Mouse (Mus musculus): Measurements from ENCODE around the gene Snrk. TPM values are rescaled to one million over a fixed set of nuclear protein-coding genes. Genes with fewer than 3 reads are reported as not detected.

The Snrk gene
- total and polyA plus RNA-seq, 3 experiments = 9.1 to 446 (median 10.7) TPM

GRCm38 (mm10) chr9:122180105-122180504 is 63.0 kb downstream of the Snrk start:
- Histone ChIP-seq H3K4me3 (ENCODE audit: control insufficient read depth in 1 of 2, insufficient read depth in 1 of 2, low read depth in 2 of 2, low read length in 2 of 2) (no peak overlapping the region), H3K27me3 (ENCODE audit: control insufficient read depth in 1 of 2, insufficient read depth in 2 of 2, low read length in 2 of 2) (no peaks in the 10 kb centered on the region), H3K27ac (ENCODE audit: control insufficient read depth, low read depth, low read length) (no peak overlapping the region), H3K9ac (ENCODE audit: control insufficient read depth, low read depth, low read length, poor library complexity, severe bottlenecking) (no peak overlapping the region), H3K9me3 (replicated peaks; ENCODE audit: insufficient read depth, low read length) (no peaks in the 10 kb centered on the region), H3K4me1 (ENCODE audit: control insufficient read depth in 1 of 2, insufficient read depth in 2 of 2, low read length in 2 of 2) (no peaks in the 10 kb centered on the region), H3K36me3 (ENCODE audit: control insufficient read depth in 1 of 2, insufficient read depth in 2 of 2, low read length in 2 of 2) (no peaks in the 10 kb centered on the region), H3K79me2 (ENCODE audit: control insufficient read depth, insufficient read depth, low read length, poor library complexity) (no peaks in the 10 kb centered on the region)
- no peak for DNase-seq (ENCODE audit: low read depth, low spot score)
- TF ChIP-seq MXI1 (IDR thresholded peaks at IDR 0.05; ENCODE audit: low read depth, low read length) (no peak), E2F4 (IDR thresholded peaks at IDR 0.05; ENCODE audit: borderline replicate concordance, low read depth, low read length) (no peak), ZC3H11A (IDR thresholded peaks at IDR 0.05; ENCODE audit: low read depth, low read length) (no peak), POLR2AphosphoS2 (IDR thresholded peaks at IDR 0.05; ENCODE audit: low read length) (no peak), SIN3A (IDR thresholded peaks at IDR 0.05; ENCODE audit: low read length) (no peak), MYB (IDR thresholded peaks at IDR 0.05; ENCODE audit: low read depth, low read length) (no peak), USF2 (IDR thresholded peaks at IDR 0.05; ENCODE audit: borderline replicate concordance in 1 of 2, insufficient read depth in 1 of 2, low read depth in 1 of 2, low read length in 2 of 2) (no peak)

- H3K4me1 ChIP-seq (ENCODE audit: control insufficient read depth in 1 of 2, insufficient read depth in 2 of 2, low read length in 2 of 2) = no peaks in the 10 kb centered on the region
- no peak overlapping the region for H3K9ac ChIP-seq (ENCODE audit: control insufficient read depth, low read depth, low read length, poor library complexity, severe bottlenecking)
- H3K79me2 ChIP-seq (ENCODE audit: control insufficient read depth, insufficient read depth, low read length, poor library complexity) = no peaks in the 10 kb centered on the region
- no peak for DNase-seq (ENCODE audit: low read depth, low spot score)
- no peaks in the 10 kb centered on the region for H3K36me3 ChIP-seq (ENCODE audit: control insufficient read depth in 1 of 2, insufficient read depth in 2 of 2, low read length in 2 of 2)
- no peaks in the 10 kb centered on the region for H3K27me3 ChIP-seq (ENCODE audit: control insufficient read depth in 1 of 2, insufficient read depth in 2 of 2, low read length in 2 of 2)
- no peak overlapping the region for H3K27ac ChIP-seq (ENCODE audit: control insufficient read depth, low read depth, low read length)
- no peak for TF ChIP-seq POLR2AphosphoS2 (IDR thresholded peaks at IDR 0.05; ENCODE audit: low read length)
- TF ChIP-seq MYC (IDR thresholded peaks at IDR 0.05; ENCODE audit: low read depth, low read length) = no peak
- no peak for TF ChIP-seq BHLHE40 (IDR thresholded peaks at IDR 0.05; ENCODE audit: borderline replicate concordance, low read depth, low read length)
- no peak for TF ChIP-seq ZKSCAN1 (IDR thresholded peaks at IDR 0.05; ENCODE audit: low read depth, low read length)
- no peaks in the 10 kb centered on the region for H3K9me3 ChIP-seq (replicated peaks; ENCODE audit: insufficient read depth, low read length)
- H3K4me3 ChIP-seq (ENCODE audit: control insufficient read depth in 1 of 2, insufficient read depth in 1 of 2, low read depth in 2 of 2, low read length in 2 of 2) = no peak overlapping the region
Measured at GRCm38 (mm10) chr9:122183074-122183473, 66.0 kb downstream of the Snrk start.

- Histone ChIP-seq H3K4me3 (ENCODE audit: control insufficient read depth in 1 of 2, insufficient read depth in 1 of 2, low read depth in 2 of 2, low read length in 2 of 2) (no peak overlapping the region), H3K36me3 (ENCODE audit: control insufficient read depth in 1 of 2, insufficient read depth in 2 of 2, low read length in 2 of 2) (no peaks in the 10 kb centered on the region), H3K27me3 (ENCODE audit: control insufficient read depth in 1 of 2, insufficient read depth in 2 of 2, low read length in 2 of 2) (no peaks in the 10 kb centered on the region), H3K9me3 (replicated peaks; ENCODE audit: insufficient read depth, low read length) (no peaks in the 10 kb centered on the region), H3K4me1 (ENCODE audit: control insufficient read depth in 1 of 2, insufficient read depth in 2 of 2, low read length in 2 of 2) (no peaks in the 10 kb centered on the region), H3K27ac (ENCODE audit: control insufficient read depth, low read depth, low read length) (no peak overlapping the region), H3K9ac (ENCODE audit: control insufficient read depth, low read depth, low read length, poor library complexity, severe bottlenecking) (no peak overlapping the region), H3K79me2 (ENCODE audit: control insufficient read depth, insufficient read depth, low read length, poor library complexity) (no peaks in the 10 kb centered on the region)
- TF ChIP-seq HCFC1 (IDR thresholded peaks at IDR 0.05; ENCODE audit: low read depth, low read length) (no peak), EP300 (IDR thresholded peaks at IDR 0.05; ENCODE audit: low read depth in 1 of 2, low read length in 2 of 2) (no peak), MXI1 (IDR thresholded peaks at IDR 0.05; ENCODE audit: low read depth, low read length) (no peak), KAT2A (conservative IDR thresholded peaks at IDR 0.05; ENCODE audit: low read depth, low read length) (no peak), USF2 (IDR thresholded peaks at IDR 0.05; ENCODE audit: borderline replicate concordance in 1 of 2, insufficient read depth in 1 of 2, low read depth in 1 of 2, low read length in 2 of 2) (no peak), NRF1 (IDR thresholded peaks at IDR 0.05; ENCODE audit: insufficient read depth, low read depth, low read length, poor library complexity, severe bottlenecking) (no peak), MYB (IDR thresholded peaks at IDR 0.05; ENCODE audit: low read depth, low read length) (no peak), ZC3H11A (IDR thresholded peaks at IDR 0.05; ENCODE audit: low read depth, low read length) (no peak), ZNF384 (IDR thresholded peaks at IDR 0.05; ENCODE audit: low read depth, low read length) (no peak), SMC3 (IDR thresholded peaks at IDR 0.05; ENCODE audit: low read depth, low read length) (no peak), CTCF (IDR thresholded peaks at IDR 0.05 in 2 of 3, conservative IDR thresholded peaks at IDR 0.05 in 1 of 3; ENCODE audit: control insufficient read depth in 1 of 3, insufficient read depth in 1 of 3, low read depth in 2 of 3, low read length in 3 of 3, poor library complexity in 1 of 3, severe bottlenecking in 1 of 3) (no peak), RAD21 (IDR thresholded peaks at IDR 0.05; ENCODE audit: low read depth, low read length) (no peak), ZKSCAN1 (IDR thresholded peaks at IDR 0.05; ENCODE audit: low read depth, low read length) (no peak), CHD1 (IDR thresholded peaks at IDR 0.05; ENCODE audit: low read depth, low read length) (no peak), TBP (IDR thresholded peaks at IDR 0.05; ENCODE audit: low read depth, low read length) (no peak), MEF2A (IDR thresholded peaks at IDR 0.05; ENCODE audit: extremely low read depth, insufficient replicate concordance, low read depth, low read length, poor library complexity, severe bottlenecking) (no peak), E2F4 (IDR thresholded peaks at IDR 0.05; ENCODE audit: borderline replicate concordance, low read depth, low read length) (no peak)
- DNase-seq (ENCODE audit: low read depth, low spot score) = no peak
Measured at GRCm38 (mm10) chr9:122184329-122184728, 67.3 kb downstream of the Snrk start.
